Mouse (Mus musculus): ENCODE data around the gene Tcf12. TPM values are rescaled to one million over a fixed set of nuclear protein-coding genes. Genes with fewer than 3 reads are reported as not detected.

Gene Tcf12
- total RNA-seq (2023) = 10 to 100 TPM; 28.3 to 33.1 TPM

GRCm38 (mm10) chr9:72111622-72112550 is at the start of gene Tcf12:
TSS of gene Tcf12 (minus strand) at chr9:72111871.

Other genes with a start within 250 kb of the Tcf12 start
- gene Zfp280d, start 163.0 kb upstream of the Tcf12 start, total RNA-seq (2023) = 10 to 100 TPM; 26.8 to 31.1 TPM